Mouse (Mus musculus): ENCODE measurements around the gene Lexm. TPM values are rescaled to one million over a fixed set of nuclear protein-coding genes. Genes with fewer than 3 reads are reported as not detected.

Lexm gene
- polyA plus RNA-seq, 1 experiment from 2014 or later = 0.70 TPM

DNA sequence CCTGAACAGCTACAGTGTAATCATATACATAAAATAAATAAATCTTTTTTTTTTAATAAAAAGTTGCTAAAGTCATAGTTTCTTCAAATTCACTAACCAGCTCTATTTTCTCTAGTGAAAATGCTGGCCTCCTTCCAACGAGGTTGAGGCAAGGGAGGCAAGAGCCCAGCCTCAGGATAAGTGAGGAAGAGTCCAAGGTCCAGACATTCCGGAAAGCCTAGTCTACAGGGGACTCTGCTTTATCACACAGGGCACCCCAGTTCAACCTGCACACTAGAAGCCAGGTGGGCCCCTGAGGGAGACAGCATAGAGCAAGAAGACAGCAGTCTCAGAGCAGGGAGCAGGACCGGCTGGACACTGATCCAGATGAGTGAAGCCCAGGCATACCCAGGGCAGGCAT lies 4.4 kb upstream of the Lexm start:
- Histone ChIP-seq H3K27me3 (peaks cover 55% of the 10 kb centered on the region), H3K9me3 (replicated peaks) (no peaks in the 10 kb centered on the region), H3K4me1 (peaks cover 10% of the 10 kb centered on the region), H3K4me3 (no peak overlapping the region), H3K36me3 (no peaks in the 10 kb centered on the region), H3K27ac (no peak overlapping the region), H3K4me2 (replicated peaks) (no peak overlapping the region), H3K9ac (no peak overlapping the region)
- WGBS = 76% methylated on average over 3 of the region's 3 CpGs
- ATAC-seq (ENCODE audit: low FRiP score) = no peak

- H3K4me2 ChIP-seq (replicated peaks) = no peak overlapping the region
- peaks cover 43% of the 10 kb centered on the region for H3K27me3 ChIP-seq
- H3K4me1 ChIP-seq = peaks cover 13% of the 10 kb centered on the region
- no peaks in the 10 kb centered on the region for H3K36me3 ChIP-seq
- H3K9ac ChIP-seq = no peak overlapping the region
- no peak for ATAC-seq (ENCODE audit: low FRiP score)
- 88% methylated on average over 4 of the region's 4 CpGs for WGBS
- H3K4me3 ChIP-seq = no peak overlapping the region
- H3K27ac ChIP-seq = no peak overlapping the region
- no peaks in the 10 kb centered on the region for H3K9me3 ChIP-seq (replicated peaks)
Observed at GRCm38 (mm10) chr4:106618898-106619297, 1.9 kb upstream of the Lexm start.

DNA sequence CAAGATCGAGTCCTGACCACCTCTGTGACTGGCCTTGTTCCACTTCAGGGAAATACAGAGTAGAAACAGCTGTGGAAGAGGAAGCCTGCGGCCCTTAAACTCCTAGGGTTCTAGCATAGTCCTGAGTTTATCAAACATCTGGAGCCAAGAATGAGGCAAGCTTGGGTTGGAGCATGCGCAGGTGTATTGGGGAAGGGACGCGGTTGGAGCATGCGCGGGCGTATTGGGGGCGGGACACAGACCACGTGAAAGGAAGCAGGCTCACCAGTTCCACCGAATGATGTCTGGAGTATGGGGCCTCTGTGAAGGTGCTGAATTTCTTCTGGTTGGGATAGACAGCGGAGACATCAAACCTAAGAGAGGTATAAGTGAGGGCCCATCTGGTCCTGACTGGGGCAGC lies 1.4 kb downstream of the Lexm start:
- no peak overlapping the region for H3K4me2 ChIP-seq (replicated peaks)
- H3K9ac ChIP-seq = no peak overlapping the region
- H3K36me3 ChIP-seq = no peaks in the 10 kb centered on the region
- no peak for ATAC-seq (ENCODE audit: low FRiP score)
- peaks cover 19% of the 10 kb centered on the region for H3K27me3 ChIP-seq
- H3K9me3 ChIP-seq (replicated peaks) = no peaks in the 10 kb centered on the region
- peaks cover 13% of the 10 kb centered on the region for H3K4me1 ChIP-seq
- no peak overlapping the region for H3K27ac ChIP-seq
- 85% methylated on average over 12 of the region's 12 CpGs for WGBS
- H3K4me3 ChIP-seq = no peak overlapping the region

GRCm38 (mm10) chr4:106614881-106615280 lies 2.2 kb downstream of the Lexm start:
- peaks cover 19% of the 10 kb centered on the region for H3K27me3 ChIP-seq
- H3K4me2 ChIP-seq (replicated peaks) = no peak overlapping the region
- no peak overlapping the region for H3K4me3 ChIP-seq
- WGBS = 87% methylated on average over 9 of the region's 9 CpGs
- no peak overlapping the region for H3K9ac ChIP-seq
- no peak for ATAC-seq (ENCODE audit: low FRiP score)
- H3K4me1 ChIP-seq = peaks cover 13% of the 10 kb centered on the region
- H3K36me3 ChIP-seq = no peaks in the 10 kb centered on the region
- no peaks in the 10 kb centered on the region for H3K9me3 ChIP-seq (replicated peaks)
- H3K27ac ChIP-seq = no peak overlapping the region

DNA sequence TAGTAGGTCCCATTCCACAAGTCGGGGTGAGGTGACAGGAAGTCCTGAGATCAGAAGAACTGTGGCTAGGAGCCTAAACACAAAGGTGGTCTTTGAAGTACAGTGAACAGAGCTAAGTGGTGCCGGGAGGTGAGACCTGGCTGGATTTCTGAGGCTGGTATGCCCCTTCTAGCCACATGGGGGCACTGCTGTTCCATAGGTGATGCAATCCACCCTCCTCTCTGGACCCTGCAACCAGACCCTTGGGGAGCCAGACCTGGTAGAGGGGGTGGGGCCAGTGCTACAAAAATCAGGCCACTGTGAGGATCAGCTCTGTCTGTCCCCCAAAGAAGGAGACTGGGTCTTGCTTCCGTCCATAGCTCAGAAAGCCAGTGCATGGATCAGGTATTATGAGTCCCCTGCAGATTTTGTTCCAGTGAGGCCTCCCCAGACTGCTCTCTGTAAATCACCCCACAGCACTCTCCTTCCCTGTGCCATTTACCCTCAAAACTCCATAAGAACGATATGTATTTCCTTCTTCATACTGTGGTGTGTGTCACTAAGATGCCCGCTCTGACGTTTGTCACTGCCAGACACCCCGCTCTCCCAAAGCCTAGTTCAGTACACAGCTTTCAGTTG lies 2.8 kb downstream of the Lexm start:
- Histone ChIP-seq H3K9me3 (replicated peaks) (no peaks in the 10 kb centered on the region), H3K4me2 (replicated peaks) (no peak overlapping the region), H3K4me1 (peaks cover 13% of the 10 kb centered on the region), H3K27ac (no peak overlapping the region), H3K36me3 (no peaks in the 10 kb centered on the region), H3K9ac (no peak overlapping the region), H3K4me3 (no peak overlapping the region), H3K27me3 (peaks cover 19% of the 10 kb centered on the region)
- ATAC-seq (ENCODE audit: low FRiP score) = peak; percentile 69; the same call in 1 of the 2 replicates
- 43% methylated on average over 7 of the region's 7 CpGs for WGBS

- peaks cover 13% of the 10 kb centered on the region for H3K4me1 ChIP-seq
- no peak overlapping the region for H3K9ac ChIP-seq
- ATAC-seq (ENCODE audit: low FRiP score) = no peak
- H3K4me2 ChIP-seq (replicated peaks) = no peak overlapping the region
- H3K36me3 ChIP-seq = no peaks in the 10 kb centered on the region
- 74% methylated on average over 3 of the region's 3 CpGs for WGBS
- no peak overlapping the region for H3K27ac ChIP-seq
- H3K4me3 ChIP-seq = no peak overlapping the region
- H3K9me3 ChIP-seq (replicated peaks) = no peaks in the 10 kb centered on the region
- H3K27me3 ChIP-seq = peaks cover 19% of the 10 kb centered on the region
Observed at GRCm38 (mm10) chr4:106613560-106613959, 3.5 kb downstream of the Lexm start.

- H3K9me3 ChIP-seq (replicated peaks) = no peaks in the 10 kb centered on the region
- H3K4me3 ChIP-seq = no peak overlapping the region
- peaks cover 13% of the 10 kb centered on the region for H3K4me1 ChIP-seq
- no peak overlapping the region for H3K9ac ChIP-seq
- H3K4me2 ChIP-seq (replicated peaks) = no peak overlapping the region
- H3K27me3 ChIP-seq = peaks cover 19% of the 10 kb centered on the region
- ATAC-seq (ENCODE audit: low FRiP score) = no peak
- H3K27ac ChIP-seq = no peak overlapping the region
- H3K36me3 ChIP-seq = no peaks in the 10 kb centered on the region
- 83% methylated on average over 8 of the region's 8 CpGs for WGBS
Observed at GRCm38 (mm10) chr4:106613105-106613504, 3.9 kb downstream of the Lexm start.

- H3K27me3 ChIP-seq = no peaks in the 10 kb centered on the region
- ATAC-seq (ENCODE audit: low FRiP score) = no peak
- H3K36me3 ChIP-seq = no peaks in the 10 kb centered on the region
- no peak overlapping the region for H3K9ac ChIP-seq
- H3K27ac ChIP-seq = no peak overlapping the region
- no peak overlapping the region for H3K4me3 ChIP-seq
- no peaks in the 10 kb centered on the region for H3K9me3 ChIP-seq (replicated peaks)
- H3K4me2 ChIP-seq (replicated peaks) = no peak overlapping the region
- H3K4me1 ChIP-seq = peaks cover 10% of the 10 kb centered on the region
- whole genome bisulfite sequencing = 96% methylated on average over 1 of the region's 1 CpGs
Observed at GRCm38 (mm10) chr4:106607905-106608304, 9.1 kb downstream of the Lexm start.

DNA sequence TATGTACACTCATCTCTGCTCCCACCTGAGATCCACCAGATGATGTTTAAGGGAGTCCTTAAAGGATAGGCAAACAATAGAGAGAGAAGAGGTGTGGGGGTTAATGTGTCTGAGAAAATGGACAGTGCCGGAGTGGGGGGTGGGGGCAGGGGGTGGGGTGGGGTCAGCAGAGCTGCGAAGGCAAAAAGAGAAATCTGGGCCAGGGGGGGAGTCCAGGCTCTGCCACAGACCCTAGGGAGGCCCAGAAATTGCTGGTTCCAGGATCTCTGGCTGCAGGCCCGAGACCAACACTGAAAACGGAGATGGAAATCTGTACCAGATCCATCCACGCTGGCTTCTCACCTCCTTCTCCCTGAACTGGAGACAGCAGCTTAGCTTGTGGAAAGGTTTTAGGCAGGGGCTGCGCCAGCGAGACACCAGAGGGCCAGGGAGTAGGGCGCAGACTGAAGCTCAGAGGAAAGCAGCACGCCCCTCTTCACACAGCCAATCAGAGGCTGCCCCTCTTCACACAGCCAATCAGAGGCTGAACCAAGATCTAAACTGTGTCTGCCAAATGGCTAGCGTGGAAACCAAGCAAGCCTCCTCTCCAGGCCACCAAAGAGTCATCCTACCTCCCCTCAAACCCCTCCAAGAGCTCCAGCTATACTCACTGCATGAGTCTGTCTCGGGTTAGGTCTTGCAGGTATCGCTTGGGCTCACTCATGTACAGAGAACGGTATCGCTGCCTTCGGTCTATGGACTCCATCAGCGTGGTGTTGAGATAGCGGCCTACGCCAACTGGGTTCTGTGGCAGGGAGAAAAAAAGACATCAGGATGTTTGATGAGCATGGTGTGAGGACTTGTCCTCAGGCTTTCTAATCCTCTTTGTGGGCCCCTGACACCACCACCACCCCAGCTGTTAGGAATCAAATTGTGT lies 10.1 kb downstream of the Lexm start:
- H3K4me1 ChIP-seq = peaks cover 10% of the 10 kb centered on the region
- no peak overlapping the region for H3K27ac ChIP-seq
- peak; percentile 87 for ATAC-seq (ENCODE audit: low FRiP score)
- no peaks in the 10 kb centered on the region for H3K36me3 ChIP-seq
- H3K4me2 ChIP-seq (replicated peaks) = peak overlapping the region; percentile 34
- no peaks in the 10 kb centered on the region for H3K9me3 ChIP-seq (replicated peaks)
- H3K9ac ChIP-seq = no peak overlapping the region
- WGBS = 41% methylated on average over 18 of the region's 18 CpGs
- no peaks in the 10 kb centered on the region for H3K27me3 ChIP-seq
- H3K4me3 ChIP-seq = no peak overlapping the region

GRCm38 (mm10) chr4:106600770-106601169 lies 16.3 kb downstream of the Lexm start:
- no peaks in the 10 kb centered on the region for H3K4me1 ChIP-seq
- H3K4me3 ChIP-seq = no peak overlapping the region
- no peaks in the 10 kb centered on the region for H3K9me3 ChIP-seq (replicated peaks)
- H3K27me3 ChIP-seq = no peaks in the 10 kb centered on the region
- 80% methylated on average over 4 of the region's 4 CpGs for WGBS
- no peaks in the 10 kb centered on the region for H3K36me3 ChIP-seq
- H3K4me2 ChIP-seq (replicated peaks) = no peak overlapping the region
- H3K9ac ChIP-seq = no peak overlapping the region
- no peak for ATAC-seq (ENCODE audit: low FRiP score)
- no peak overlapping the region for H3K27ac ChIP-seq

DNA sequence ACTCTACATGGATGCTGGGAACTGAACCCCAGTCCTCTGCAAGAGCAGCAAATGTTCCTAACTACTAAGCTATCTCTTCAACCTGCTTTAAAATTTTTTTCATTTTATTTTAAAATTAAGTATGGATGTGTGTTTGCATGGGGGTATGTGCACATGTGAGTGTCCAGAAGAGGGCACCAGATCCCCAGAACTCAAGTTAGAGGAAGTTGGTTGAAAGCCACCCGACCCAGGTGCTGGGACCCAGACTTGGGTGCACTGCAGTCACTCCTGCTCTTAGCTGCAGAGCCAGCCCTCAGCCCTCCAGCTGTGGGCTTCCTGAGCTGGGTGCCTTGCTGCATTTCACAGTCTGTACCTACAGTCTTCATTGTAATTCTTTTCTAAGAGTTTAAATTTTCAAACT lies 17.6 kb downstream of the Lexm start:
- Histone ChIP-seq H3K4me1 (no peaks in the 10 kb centered on the region), H3K4me2 (replicated peaks) (no peak overlapping the region), H3K27me3 (no peaks in the 10 kb centered on the region), H3K9ac (no peak overlapping the region), H3K4me3 (no peak overlapping the region), H3K36me3 (no peaks in the 10 kb centered on the region), H3K27ac (no peak overlapping the region), H3K9me3 (replicated peaks) (no peaks in the 10 kb centered on the region)
- WGBS = 46% methylated on average over 1 of the region's 1 CpGs
- ATAC-seq (ENCODE audit: low FRiP score) = no peak

DNA sequence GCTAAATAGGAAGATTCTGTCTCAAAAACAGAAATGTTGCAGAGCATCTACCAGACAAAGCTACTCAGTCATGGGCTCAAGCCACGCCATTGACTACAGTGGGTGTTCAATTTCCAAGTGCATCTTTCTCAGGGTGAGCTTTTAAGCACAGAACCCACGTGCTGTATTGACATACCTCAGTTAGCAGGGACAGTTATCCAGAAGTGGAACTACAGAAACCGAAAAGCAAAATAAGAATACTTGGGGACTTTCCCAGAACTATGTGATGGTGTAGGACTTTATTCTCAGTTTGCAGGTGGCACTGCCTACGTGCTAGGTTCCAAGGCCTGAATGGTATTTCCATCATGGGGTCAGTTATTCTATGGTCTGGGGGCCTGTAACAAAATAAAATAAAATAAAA lies 19.3 kb downstream of the Lexm start:
- H3K4me1 ChIP-seq = no peaks in the 10 kb centered on the region
- WGBS = 87% methylated on average over 4 of the region's 4 CpGs
- H3K36me3 ChIP-seq = no peaks in the 10 kb centered on the region
- H3K4me2 ChIP-seq (replicated peaks) = no peak overlapping the region
- H3K27ac ChIP-seq = no peak overlapping the region
- ATAC-seq (ENCODE audit: low FRiP score) = no peak
- no peaks in the 10 kb centered on the region for H3K9me3 ChIP-seq (replicated peaks)
- no peak overlapping the region for H3K4me3 ChIP-seq
- no peak overlapping the region for H3K9ac ChIP-seq
- H3K27me3 ChIP-seq = no peaks in the 10 kb centered on the region

GRCm38 (mm10) chr4:106597055-106597454 lies 20.0 kb downstream of the Lexm start:
- H3K27me3 ChIP-seq = no peaks in the 10 kb centered on the region

More at GRCm38 (mm10) chr4:106597055-106597454, 20.0 kb downstream of the Lexm start:
- Histone ChIP-seq H3K9ac (no peak overlapping the region), H3K4me2 (replicated peaks) (no peak overlapping the region), H3K27ac (no peak overlapping the region), H3K4me1 (no peaks in the 10 kb centered on the region), H3K4me3 (no peak overlapping the region), H3K36me3 (no peaks in the 10 kb centered on the region), H3K9me3 (replicated peaks) (no peaks in the 10 kb centered on the region)
- WGBS = 81% methylated on average over 9 of the region's 9 CpGs
- no peak for ATAC-seq (ENCODE audit: low FRiP score)
